Mouse (Mus musculus): ENCODE results near the gene Tmem160. TPM values are rescaled to one million over a fixed set of nuclear protein-coding genes. Genes with fewer than 3 reads are reported as not detected.

Gene Tmem160
- total RNA-seq, 2 experiments from 2014 or later: 39.1 to 39.9 TPM

GRCm38 (mm10) chr7:16433352-16433971 lies 19.1 kb upstream of the Tmem160 start:
- no peak for DNase-seq (ENCODE audit: low spot score in 2 of 2)

- DNase-seq (ENCODE audit: low spot score in 2 of 2): no peak
Observed at GRCm38 (mm10) chr7:16435088-16435487, 17.5 kb upstream of the Tmem160 start.

GRCm38 (mm10) chr7:16441241-16441640 lies 11.3 kb upstream of the Tmem160 start:
- DNase-seq (ENCODE audit: low spot score in 2 of 2): no peak

- DNase-seq (ENCODE audit: low spot score in 2 of 2): no peak
Observed at GRCm38 (mm10) chr7:16451656-16452055, 923 bp upstream of the Tmem160 start.

GRCm38 (mm10) chr7:16453118-16453711 lies 636 bp downstream of the Tmem160 start:
- no peak for DNase-seq (ENCODE audit: low spot score in 2 of 2)

GRCm38 (mm10) chr7:16455016-16455415 lies 2.4 kb downstream of the Tmem160 start:
- no peak for DNase-seq (ENCODE audit: low spot score in 2 of 2)

- DNase-seq (ENCODE audit: low spot score in 2 of 2): no peak
Observed at GRCm38 (mm10) chr7:16456289-16456688, 3.7 kb downstream of the Tmem160 start.

GRCm38 (mm10) chr7:16460566-16460965 lies 8.0 kb downstream of the Tmem160 start:
- DNase-seq (ENCODE audit: low spot score in 2 of 2): no peak

GRCm38 (mm10) chr7:16461151-16461550 lies 8.6 kb downstream of the Tmem160 start:
- DNase-seq (ENCODE audit: low spot score in 2 of 2): no peak

GRCm38 (mm10) chr7:16461705-16462104 lies 9.1 kb downstream of the Tmem160 start:
- DNase-seq (ENCODE audit: low spot score in 2 of 2): no peak

- peak; percentile 49 to 69 for DNase-seq (ENCODE audit: low spot score in 2 of 2)
Observed at GRCm38 (mm10) chr7:16463214-16463613, 10.6 kb downstream of the Tmem160 start.

- DNase-seq (ENCODE audit: low spot score in 2 of 2): peak in 1 of 2 experiments; percentile 55
Observed at GRCm38 (mm10) chr7:16465160-16465559, 12.6 kb downstream of the Tmem160 start.

GRCm38 (mm10) chr7:16465568-16465967 lies 13.0 kb downstream of the Tmem160 start:
- no peak for DNase-seq (ENCODE audit: low spot score in 2 of 2)

- DNase-seq (ENCODE audit: low spot score in 2 of 2): no peak
Observed at GRCm38 (mm10) chr7:16466565-16466964, 14.0 kb downstream of the Tmem160 start.

- no peak for DNase-seq (ENCODE audit: low spot score in 2 of 2)
Observed at GRCm38 (mm10) chr7:16468115-16468514, 15.5 kb downstream of the Tmem160 start.

GRCm38 (mm10) chr7:16471549-16471948 lies 19.0 kb downstream of the Tmem160 start:
- DNase-seq (ENCODE audit: low spot score in 2 of 2): no peak

GRCm38 (mm10) chr7:16472116-16472709 lies 19.6 kb downstream of the Tmem160 start:
- no peak for DNase-seq (ENCODE audit: low spot score in 2 of 2)

- no peak for DNase-seq (ENCODE audit: low spot score in 2 of 2)
Observed at GRCm38 (mm10) chr7:16473847-16474246, 21.3 kb downstream of the Tmem160 start.

- DNase-seq (ENCODE audit: low spot score in 2 of 2): no peak
Observed at GRCm38 (mm10) chr7:16474445-16474844, 21.9 kb downstream of the Tmem160 start.

GRCm38 (mm10) chr7:16475321-16475720 lies 22.7 kb downstream of the Tmem160 start:
- no peak for DNase-seq (ENCODE audit: low spot score in 2 of 2)

- DNase-seq (ENCODE audit: low spot score in 2 of 2): no peak
Observed at GRCm38 (mm10) chr7:16475764-16476599, 23.4 kb downstream of the Tmem160 start.

GRCm38 (mm10) chr7:16476600-16476989 lies 24.0 kb downstream of the Tmem160 start:
- DNase-seq (ENCODE audit: low spot score in 2 of 2): no peak
